Mouse (Mus musculus) lung, embryonic 15.5 days (tissue): ENCODE data around the gene Stx17. TPM values are rescaled to one million over a fixed set of nuclear protein-coding genes. Genes with fewer than 3 reads are reported as not detected.

ENCODE experiments used
- ATAC-seq: fragments of 200-750 bp; cut with Nextera tagmentation; 2 replicates; pipeline ENCODE4 v1.8.0; 2017; ENCODE audit warnings: moderate number of reproducible peaks, borderline replicate concordance; ENCODE audit not compliant: low FRiP score, low TSS enrichment; ENCODE audit errors: extremely low read depth
- H3K27ac ChIP-seq: fragments of 300-500 bp; sonication (generic); 2 replicates; pipeline ENCODE4 v1.5.1; 2015; ENCODE audit warnings: moderate library complexity, mild to moderate bottlenecking, inconsistent platforms
- H3K27me3 ChIP-seq: fragments of 300-500 bp; sonication (generic); 2 replicates; pipeline ENCODE4 v1.6.1; 2015; ENCODE audit warnings: inconsistent platforms
- H3K36me3 ChIP-seq: fragments of 300-500 bp; sonication (generic); 2 replicates; pipeline ENCODE4 v1.6.1; 2015; ENCODE audit warnings: inconsistent platforms
- H3K4me1 ChIP-seq: fragments of 300-500 bp; sonication (generic); 2 replicates; pipeline ENCODE4 v1.6.1; 2015; ENCODE audit warnings: inconsistent platforms
- H3K4me2 ChIP-seq: fragments of 300-500 bp; sonication (generic); 2 replicates; pipeline ENCODE4 v1.6.1; 2015; ENCODE audit warnings: inconsistent platforms, mild to moderate bottlenecking, moderate library complexity
- H3K4me3 ChIP-seq: fragments of 300-500 bp; sonication (generic); 2 replicates; pipeline ENCODE4 v1.5.1; 2015; ENCODE audit warnings: mild to moderate bottlenecking, inconsistent platforms
- H3K9ac ChIP-seq: fragments of 300-500 bp; sonication (generic); 2 replicates; pipeline ENCODE4 v1.6.1; 2015; ENCODE audit warnings: inconsistent platforms
- H3K9me3 ChIP-seq: fragments of 300-500 bp; sonication (generic); 2 replicates; pipeline ENCODE4 v1.6.1; 2016; ENCODE audit warnings: inconsistent platforms
- WGBS: fragments of 180-500 bp; shearing (Covaris S2); methylation state at CpG from one replicate; pipeline ENCODE4 v1.1.7; 2015; 5-methylcytosine and 5-hydroxymethylcytosine counted together
- polyA plus RNA-seq: library from polyadenylated mRNA; unstranded; fragments of >200 nt; fragmentation: Nextera tagmentation; extraction: Ambion mirVana; gene quantifications from 2 replicates; pipeline ENCODE4 v1.2.1, GENCODE M21; 2015

Stx17 gene
- polyA plus RNA-seq, 1 experiment from 2014 or later, result 30.4 TPM

GRCm38 (mm10) chr4:48107086-48107485 lies 17.6 kb upstream of the Stx17 start:
- H3K27me3 ChIP-seq, result no peaks in the 10 kb centered on the region
- H3K4me3 ChIP-seq, result no peak overlapping the region
- H3K9me3 ChIP-seq, result no peaks in the 10 kb centered on the region
- WGBS, result 77% methylated on average over 6 of the region's 6 CpGs
- H3K4me1 ChIP-seq, result no peaks in the 10 kb centered on the region
- H3K9ac ChIP-seq, result no peak overlapping the region
- H3K36me3 ChIP-seq, result no peaks in the 10 kb centered on the region
- no peak for ATAC-seq
- H3K4me2 ChIP-seq, result no peak overlapping the region
- no peak overlapping the region for H3K27ac ChIP-seq

GRCm38 (mm10) chr4:48108591-48108990 lies 16.1 kb upstream of the Stx17 start:
- no peak overlapping the region for H3K9ac ChIP-seq
- no peaks in the 10 kb centered on the region for H3K9me3 ChIP-seq
- no peaks in the 10 kb centered on the region for H3K27me3 ChIP-seq
- H3K27ac ChIP-seq, result no peak overlapping the region
- ATAC-seq, result no peak
- WGBS, result 52% methylated on average over 2 of the region's 2 CpGs
- no peak overlapping the region for H3K4me2 ChIP-seq
- H3K4me3 ChIP-seq, result no peak overlapping the region
- H3K36me3 ChIP-seq, result no peaks in the 10 kb centered on the region
- H3K4me1 ChIP-seq, result no peaks in the 10 kb centered on the region

- no peaks in the 10 kb centered on the region for H3K4me1 ChIP-seq
- 72% methylated on average over 3 of the region's 3 CpGs for WGBS
- no peak overlapping the region for H3K9ac ChIP-seq
- H3K27ac ChIP-seq, result no peak overlapping the region
- ATAC-seq, result no peak
- no peaks in the 10 kb centered on the region for H3K36me3 ChIP-seq
- no peaks in the 10 kb centered on the region for H3K27me3 ChIP-seq
- no peak overlapping the region for H3K4me3 ChIP-seq
- H3K9me3 ChIP-seq, result no peaks in the 10 kb centered on the region
- H3K4me2 ChIP-seq, result no peak overlapping the region
Measured at GRCm38 (mm10) chr4:48110331-48110730, 14.4 kb upstream of the Stx17 start.

- no peak overlapping the region for H3K9ac ChIP-seq
- no peak overlapping the region for H3K4me2 ChIP-seq
- no peaks in the 10 kb centered on the region for H3K9me3 ChIP-seq
- H3K27ac ChIP-seq, result no peak overlapping the region
- H3K4me3 ChIP-seq, result no peak overlapping the region
- no peaks in the 10 kb centered on the region for H3K27me3 ChIP-seq
- H3K4me1 ChIP-seq, result no peaks in the 10 kb centered on the region
- no peak for ATAC-seq
- 62% methylated on average over 4 of the region's 4 CpGs for WGBS
- H3K36me3 ChIP-seq, result no peaks in the 10 kb centered on the region
Measured at GRCm38 (mm10) chr4:48116191-48116590, 8.5 kb upstream of the Stx17 start.

- H3K27ac ChIP-seq, result no peak overlapping the region
- peak overlapping the region; percentile 68 for H3K4me3 ChIP-seq
- H3K9me3 ChIP-seq, result no peaks in the 10 kb centered on the region
- H3K36me3 ChIP-seq, result no peaks in the 10 kb centered on the region
- peak overlapping the region; percentile 89; the same call in 1 of the 2 replicates for H3K9ac ChIP-seq
- H3K4me2 ChIP-seq, result peak overlapping the region; percentile 75
- WGBS, result 8% methylated on average over 9 of the region's 9 CpGs
- no peaks in the 10 kb centered on the region for H3K27me3 ChIP-seq
- peaks cover 4% of the 10 kb centered on the region for H3K4me1 ChIP-seq
- peak; percentile 87 for ATAC-seq
Measured at GRCm38 (mm10) chr4:48124416-48124772, 321 bp upstream of the Stx17 start.

GRCm38 (mm10) chr4:48130314-48130713 lies 5.6 kb downstream of the Stx17 start:
- Histone ChIP-seq H3K4me2 (no peak overlapping the region), H3K4me1 (no peaks in the 10 kb centered on the region; the same call in none of the 2 replicates), H3K9ac (no peak overlapping the region), H3K9me3 (no peaks in the 10 kb centered on the region), H3K36me3 (peaks cover 13% of the 10 kb centered on the region), H3K27ac (no peak overlapping the region), H3K4me3 (no peak overlapping the region), H3K27me3 (no peaks in the 10 kb centered on the region)
- ATAC-seq, result no peak
- WGBS, result 66% methylated on average over 6 of the region's 6 CpGs

GRCm38 (mm10) chr4:48131606-48132005 lies 6.9 kb downstream of the Stx17 start:
- Histone ChIP-seq H3K4me1 (no peaks in the 10 kb centered on the region), H3K9me3 (no peaks in the 10 kb centered on the region), H3K4me3 (no peak overlapping the region), H3K9ac (no peak overlapping the region), H3K27ac (no peak overlapping the region), H3K36me3 (peaks cover 13% of the 10 kb centered on the region), H3K4me2 (no peak overlapping the region), H3K27me3 (no peaks in the 10 kb centered on the region)
- WGBS, result 89% methylated on average over 9 of the region's 9 CpGs
- ATAC-seq, result no peak

GRCm38 (mm10) chr4:48132721-48133120 lies 8.0 kb downstream of the Stx17 start:
- WGBS, result 73% methylated on average over 3 of the region's 3 CpGs

GRCm38 (mm10) chr4:48149492-48149891 lies 24.8 kb downstream of the Stx17 start:
- no peak overlapping the region for H3K4me3 ChIP-seq
- H3K9me3 ChIP-seq, result no peaks in the 10 kb centered on the region
- H3K4me1 ChIP-seq, result no peaks in the 10 kb centered on the region
- ATAC-seq, result no peak
- no peak overlapping the region for H3K9ac ChIP-seq
- H3K36me3 ChIP-seq, result peaks cover 4% of the 10 kb centered on the region; the same call in 1 of the 2 replicates
- no peaks in the 10 kb centered on the region for H3K27me3 ChIP-seq
- 85% methylated on average over 2 of the region's 2 CpGs for WGBS
- H3K27ac ChIP-seq, result no peak overlapping the region
- no peak overlapping the region for H3K4me2 ChIP-seq

More at GRCm38 (mm10) chr4:48132721-48133120, 8.0 kb downstream of the Stx17 start:
- Histone ChIP-seq H3K9me3 (no peaks in the 10 kb centered on the region), H3K4me3 (no peak overlapping the region), H3K27ac (no peak overlapping the region), H3K27me3 (no peaks in the 10 kb centered on the region), H3K9ac (no peak overlapping the region), H3K36me3 (peaks cover 13% of the 10 kb centered on the region), H3K4me2 (no peak overlapping the region), H3K4me1 (no peaks in the 10 kb centered on the region)
- ATAC-seq, result no peak

GRCm38 (mm10) chr4:48153229-48153628 lies 28.5 kb downstream of the Stx17 start:
- Histone ChIP-seq H3K9ac (no peak overlapping the region), H3K9me3 (no peaks in the 10 kb centered on the region), H3K36me3 (peaks cover 4% of the 10 kb centered on the region; the same call in 1 of the 2 replicates), H3K4me1 (no peaks in the 10 kb centered on the region), H3K27ac (no peak overlapping the region), H3K4me3 (no peak overlapping the region), H3K4me2 (no peak overlapping the region), H3K27me3 (no peaks in the 10 kb centered on the region)
- WGBS, result 90% methylated on average over 5 of the region's 5 CpGs
- no peak for ATAC-seq

- no peaks in the 10 kb centered on the region for H3K9me3 ChIP-seq
- H3K4me2 ChIP-seq, result no peak overlapping the region
- H3K4me1 ChIP-seq, result no peaks in the 10 kb centered on the region
- no peaks in the 10 kb centered on the region for H3K27me3 ChIP-seq
- 56% methylated on average over 1 of the region's 1 CpGs for WGBS
- H3K4me3 ChIP-seq, result no peak overlapping the region
- peak; percentile 70; the same call in 1 of the 2 replicates for ATAC-seq
- H3K36me3 ChIP-seq, result peaks cover 8% of the 10 kb centered on the region; the same call in 1 of the 2 replicates
- no peak overlapping the region for H3K27ac ChIP-seq
- H3K9ac ChIP-seq, result no peak overlapping the region
Measured at GRCm38 (mm10) chr4:48155864-48156263, 31.1 kb downstream of the Stx17 start.

- H3K4me3 ChIP-seq, result no peak overlapping the region
- no peaks in the 10 kb centered on the region for H3K9me3 ChIP-seq
- H3K4me1 ChIP-seq, result no peaks in the 10 kb centered on the region
- H3K27ac ChIP-seq, result no peak overlapping the region
- WGBS, result 63% methylated on average over 4 of the region's 4 CpGs
- peaks cover 8% of the 10 kb centered on the region; the same call in 1 of the 2 replicates for H3K36me3 ChIP-seq
- ATAC-seq, result no peak
- no peak overlapping the region for H3K4me2 ChIP-seq
- H3K27me3 ChIP-seq, result no peaks in the 10 kb centered on the region
- H3K9ac ChIP-seq, result no peak overlapping the region
Measured at GRCm38 (mm10) chr4:48160386-48160785, 35.7 kb downstream of the Stx17 start.

GRCm38 (mm10) chr4:48163851-48164250 lies 39.1 kb downstream of the Stx17 start:
- Histone ChIP-seq H3K4me2 (no peak overlapping the region), H3K4me1 (no peaks in the 10 kb centered on the region), H3K27me3 (no peaks in the 10 kb centered on the region), H3K27ac (no peak overlapping the region), H3K36me3 (peaks cover 17% of the 10 kb centered on the region; the same call in 1 of the 2 replicates), H3K9ac (no peak overlapping the region), H3K4me3 (no peak overlapping the region), H3K9me3 (no peaks in the 10 kb centered on the region)
- 79% methylated on average over 5 of the region's 5 CpGs for WGBS
- no peak for ATAC-seq
